Mouse (Mus musculus): ENCODE results near the gene Yars.

DNA sequence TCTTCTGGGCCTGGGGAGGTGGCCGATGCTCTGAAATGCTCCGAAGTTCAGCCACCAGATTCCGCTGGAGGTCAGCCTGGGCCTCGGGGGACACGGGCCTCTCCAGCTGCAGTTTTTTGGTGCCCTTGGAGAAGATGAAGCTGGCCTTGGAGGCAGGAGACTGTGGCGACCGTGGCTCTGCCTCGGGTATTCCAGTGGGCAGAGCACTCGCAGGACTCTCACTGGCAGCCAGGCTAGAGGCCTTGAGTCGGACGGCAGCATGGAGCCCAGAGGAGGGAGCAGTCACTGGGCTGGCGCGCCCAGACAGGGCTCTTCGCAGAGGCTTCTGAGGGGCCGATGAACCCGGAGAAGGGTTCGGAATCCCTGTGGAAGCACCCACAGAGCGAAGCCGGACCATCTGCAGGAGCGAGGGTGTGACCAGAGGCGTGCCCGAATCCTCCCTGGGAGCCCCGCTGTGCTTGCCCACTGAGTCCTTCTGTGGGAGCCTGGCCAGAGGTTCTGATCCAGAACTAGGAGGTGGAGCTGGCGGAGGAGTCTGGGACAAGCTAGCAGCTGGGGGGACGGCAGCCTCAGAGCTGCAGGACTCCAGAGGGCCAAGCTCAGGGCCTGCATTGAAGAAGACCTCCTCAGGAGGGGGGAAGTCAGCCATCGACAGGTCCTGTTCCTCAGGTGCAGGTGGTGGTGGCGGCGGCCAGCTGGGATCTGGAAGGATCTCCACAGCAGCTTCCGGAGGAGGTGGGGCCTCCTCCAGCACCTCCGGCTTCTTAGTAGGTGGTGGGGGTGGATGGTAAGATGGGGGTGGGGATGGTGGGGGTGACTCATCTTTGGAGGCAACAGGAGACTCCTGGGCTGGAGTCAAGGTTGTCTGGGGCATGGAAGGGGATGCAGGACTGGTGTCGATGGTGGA, 32.7 kb downstream of the Yars start:
- TF ChIP-seq CTCF (IDR thresholded peaks at IDR 0.05; ENCODE audit: low read depth) (no peak), EP300 (IDR thresholded peaks at IDR 0.05; ENCODE audit: low read depth) (no peak)

Data from liver, embryonic 14.5 days (tissue).